Mouse (Mus musculus) right cerebral cortex, adult 2 months (tissue): ENCODE data around the gene Lamb1.

Experiments used
- DNase-seq, 2 experiments: peaks; one replicate each; pipeline ENCODE4 v3.0.0; 2021 to 2022; ENCODE audit warnings: low spot score in 2 of 2

The Lamb1 gene

GRCm38 (mm10) chr12:31265005-31265721 is at the start of gene Lamb1:
Gene Lamb1, plus strand, starts transcription at chr12:31265234.
- DNase-seq = peak; percentile 27 to 52

- DNase-seq = no peak
Measured at GRCm38 (mm10) chr12:31217232-31217631, 47.8 kb upstream of the Lamb1 start.

GRCm38 (mm10) chr12:31218774-31219173 is 46.3 kb upstream of the Lamb1 start:
- DNase-seq = no peak

- DNase-seq = no peak
Measured at GRCm38 (mm10) chr12:31221522-31221921, 43.5 kb upstream of the Lamb1 start.

GRCm38 (mm10) chr12:31222282-31222681 is 42.8 kb upstream of the Lamb1 start:
- DNase-seq = no peak

- DNase-seq = no peak
Measured at GRCm38 (mm10) chr12:31222741-31223140, 42.3 kb upstream of the Lamb1 start.

GRCm38 (mm10) chr12:31225451-31225850 is 39.6 kb upstream of the Lamb1 start:
- DNase-seq = no peak

GRCm38 (mm10) chr12:31227167-31227566 is 37.9 kb upstream of the Lamb1 start:
- no peak for DNase-seq

GRCm38 (mm10) chr12:31228878-31229277 is 36.2 kb upstream of the Lamb1 start:
- no peak for DNase-seq

- no peak for DNase-seq
Measured at GRCm38 (mm10) chr12:31232635-31233034, 32.4 kb upstream of the Lamb1 start.

- no peak for DNase-seq
Measured at GRCm38 (mm10) chr12:31235018-31235417, 30.0 kb upstream of the Lamb1 start.

GRCm38 (mm10) chr12:31236861-31237595 is 28.0 kb upstream of the Lamb1 start:
- DNase-seq = peak; percentile 20 to 45

GRCm38 (mm10) chr12:31239031-31239583 is 25.9 kb upstream of the Lamb1 start:
- no peak for DNase-seq

- no peak for DNase-seq
Measured at GRCm38 (mm10) chr12:31239798-31240197, 25.2 kb upstream of the Lamb1 start.

GRCm38 (mm10) chr12:31240470-31240869 is 24.6 kb upstream of the Lamb1 start, which contains the start of gene Gm6993:
Gene Gm6993, plus strand, starts transcription at chr12:31240770.
- DNase-seq = no peak

GRCm38 (mm10) chr12:31241595-31242342 is 23.3 kb upstream of the Lamb1 start:
- no peak for DNase-seq

- DNase-seq = no peak
Measured at GRCm38 (mm10) chr12:31244001-31244400, 21.0 kb upstream of the Lamb1 start.

GRCm38 (mm10) chr12:31244691-31245090 is 20.3 kb upstream of the Lamb1 start:
- DNase-seq = no peak

- no peak for DNase-seq
Measured at GRCm38 (mm10) chr12:31246153-31246552, 18.9 kb upstream of the Lamb1 start.

- no peak for DNase-seq
Measured at GRCm38 (mm10) chr12:31246615-31247014, 18.4 kb upstream of the Lamb1 start.

- no peak for DNase-seq
Measured at GRCm38 (mm10) chr12:31248165-31248564, 16.9 kb upstream of the Lamb1 start.

GRCm38 (mm10) chr12:31248681-31249080 is 16.4 kb upstream of the Lamb1 start:
- no peak for DNase-seq
